Mouse (Mus musculus) midbrain, embryonic 15.5 days (tissue): ENCODE results near the gene Rnase10. TPM values are rescaled to one million over a fixed set of nuclear protein-coding genes. Genes with fewer than 3 reads are reported as not detected.

Source experiments
- ATAC-seq: fragments of 200-750 bp; cut with Nextera tagmentation; replicated peaks from 2 replicates; pipeline ENCODE4 v1.8.0; 2017; ENCODE audit warnings: moderate TSS enrichment
- H3K27ac ChIP-seq: fragments of 300-500 bp; sonication (generic); 2 replicates; pipeline ENCODE4 v1.5.1; 2015; ENCODE audit warnings: mild to moderate bottlenecking, inconsistent platforms
- H3K27me3 ChIP-seq: fragments of 300-500 bp; sonication (generic); replicated peaks from 2 replicates; pipeline ENCODE4 v1.6.1; 2015; ENCODE audit warnings: inconsistent platforms
- H3K36me3 ChIP-seq: fragments of 300-500 bp; sonication (generic); replicated peaks from 2 replicates; pipeline ENCODE4 v1.6.1; 2015; ENCODE audit warnings: inconsistent platforms
- H3K4me1 ChIP-seq: fragments of 300-500 bp; sonication (generic); 2 replicates; pipeline ENCODE4 v1.6.1; 2015; ENCODE audit warnings: inconsistent platforms
- H3K4me2 ChIP-seq: fragments of 300-500 bp; sonication (generic); 2 replicates; pipeline ENCODE4 v1.6.1; 2015; ENCODE audit warnings: inconsistent platforms, mild to moderate bottlenecking, moderate library complexity
- H3K4me3 ChIP-seq: fragments of 300-500 bp; sonication (generic); 2 replicates; pipeline ENCODE4 v1.5.1; 2015; ENCODE audit warnings: mild to moderate bottlenecking, inconsistent platforms
- H3K9ac ChIP-seq: fragments of 300-500 bp; sonication (generic); 2 replicates; pipeline ENCODE4 v1.6.1; 2015; ENCODE audit warnings: mild to moderate bottlenecking, inconsistent platforms
- H3K9me3 ChIP-seq: fragments of 300-500 bp; sonication (generic); 2 replicates; pipeline ENCODE4 v1.6.1; 2016; ENCODE audit warnings: inconsistent platforms
- WGBS: fragments of 180-500 bp; shearing (Covaris S2); methylation state at CpG from one replicate; pipeline ENCODE4 v1.1.7; 2015; ENCODE audit warnings: mixed read lengths; 5-methylcytosine and 5-hydroxymethylcytosine counted together
- polyA plus RNA-seq: library from polyadenylated mRNA; unstranded; fragments of >200 nt; fragmentation: Nextera tagmentation; extraction: Ambion mirVana; gene quantifications from 2 replicates; pipeline ENCODE4 v1.2.1, GENCODE M21; 2015

Rnase10 gene
- polyA plus RNA-seq, 1 experiment from 2014 or later, result not detected

- Histone ChIP-seq H3K9me3 (no peaks in the 10 kb centered on the region), H3K36me3 (no peaks in the 10 kb centered on the region), H3K27me3 (no peaks in the 10 kb centered on the region), H3K4me3 (no peak overlapping the region), H3K4me2 (no peak overlapping the region), H3K4me1 (no peaks in the 10 kb centered on the region), H3K9ac (no peak overlapping the region), H3K27ac (no peak overlapping the region)
- 80% methylated on average over 1 of the region's 1 CpGs for WGBS
- no peak for ATAC-seq
Measured at GRCm38 (mm10) chr14:51024820-51025219, 17.3 kb downstream of the Rnase10 start.

- Histone ChIP-seq H3K36me3 (no peaks in the 10 kb centered on the region), H3K9me3 (no peaks in the 10 kb centered on the region), H3K9ac (no peak overlapping the region), H3K27me3 (no peaks in the 10 kb centered on the region), H3K4me1 (no peaks in the 10 kb centered on the region), H3K27ac (no peak overlapping the region), H3K4me3 (no peak overlapping the region), H3K4me2 (no peak overlapping the region)
- 38% methylated on average over 5 of the region's 5 CpGs for WGBS
- ATAC-seq, result peak; percentile 50; the same call in 1 of the 2 replicates
Measured at GRCm38 (mm10) chr14:51026391-51027133, 19.0 kb downstream of the Rnase10 start.

GRCm38 (mm10) chr14:51027387-51028155, 20.0 kb downstream of the Rnase10 start:
- WGBS, result 61% methylated on average over 3 of the region's 3 CpGs
- Histone ChIP-seq H3K9ac (no peak overlapping the region), H3K9me3 (no peaks in the 10 kb centered on the region), H3K4me2 (no peak overlapping the region), H3K4me1 (no peaks in the 10 kb centered on the region), H3K27me3 (no peaks in the 10 kb centered on the region), H3K27ac (no peak overlapping the region), H3K36me3 (no peaks in the 10 kb centered on the region), H3K4me3 (no peak overlapping the region)
- no peak for ATAC-seq

DNA sequence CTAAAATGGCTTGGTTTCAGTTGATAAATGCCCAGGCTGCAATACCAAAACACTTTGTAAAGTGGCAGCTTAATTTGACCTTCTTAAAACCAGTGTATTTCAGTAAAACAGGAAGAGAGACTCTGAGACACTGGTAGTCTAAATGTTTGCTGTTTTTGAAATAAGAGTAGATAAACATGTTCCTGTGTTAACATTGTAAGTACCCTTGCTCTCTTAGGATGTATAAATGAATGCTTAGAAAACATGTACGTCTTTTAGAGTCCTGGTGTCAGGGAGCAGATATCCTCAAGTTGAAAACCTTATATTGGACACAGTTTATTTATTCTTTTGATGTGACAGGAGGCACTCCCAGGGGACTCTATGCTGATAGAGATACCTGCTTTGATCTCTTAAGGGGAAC, 27.7 kb downstream of the Rnase10 start:
- no peaks in the 10 kb centered on the region for H3K27me3 ChIP-seq
- H3K9me3 ChIP-seq, result no peaks in the 10 kb centered on the region
- H3K9ac ChIP-seq, result no peak overlapping the region
- no peak overlapping the region for H3K27ac ChIP-seq
- no peak for ATAC-seq
- no peak overlapping the region for H3K4me2 ChIP-seq
- H3K36me3 ChIP-seq, result no peaks in the 10 kb centered on the region
- WGBS, result 22% methylated on average over 1 of the region's 1 CpGs
- no peak overlapping the region for H3K4me3 ChIP-seq
- no peaks in the 10 kb centered on the region for H3K4me1 ChIP-seq

DNA sequence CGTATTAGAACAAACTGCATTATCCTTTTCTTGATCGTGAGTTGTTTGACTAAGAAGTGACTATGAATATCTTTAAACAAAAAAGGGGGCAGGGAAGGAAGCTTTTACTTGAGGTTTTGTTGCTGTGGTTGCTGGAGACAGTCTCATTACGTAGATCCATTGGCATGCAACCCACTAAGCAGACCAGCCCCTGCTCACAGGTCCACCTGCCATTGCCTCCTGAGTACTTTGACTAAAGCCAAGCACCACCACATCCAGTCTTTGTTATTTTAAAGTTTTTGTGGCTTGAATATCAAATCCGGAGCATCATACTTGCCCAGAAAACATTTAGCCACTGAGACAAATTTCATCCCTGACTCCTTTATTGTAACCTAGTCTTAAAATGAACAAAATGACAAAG, 28.7 kb downstream of the Rnase10 start:
- 60% methylated on average over 4 of the region's 4 CpGs for WGBS
- Histone ChIP-seq H3K4me2 (no peak overlapping the region), H3K27me3 (no peaks in the 10 kb centered on the region), H3K4me1 (no peaks in the 10 kb centered on the region), H3K27ac (no peak overlapping the region), H3K9me3 (no peaks in the 10 kb centered on the region), H3K4me3 (no peak overlapping the region), H3K36me3 (no peaks in the 10 kb centered on the region), H3K9ac (no peak overlapping the region)
- no peak for ATAC-seq

DNA sequence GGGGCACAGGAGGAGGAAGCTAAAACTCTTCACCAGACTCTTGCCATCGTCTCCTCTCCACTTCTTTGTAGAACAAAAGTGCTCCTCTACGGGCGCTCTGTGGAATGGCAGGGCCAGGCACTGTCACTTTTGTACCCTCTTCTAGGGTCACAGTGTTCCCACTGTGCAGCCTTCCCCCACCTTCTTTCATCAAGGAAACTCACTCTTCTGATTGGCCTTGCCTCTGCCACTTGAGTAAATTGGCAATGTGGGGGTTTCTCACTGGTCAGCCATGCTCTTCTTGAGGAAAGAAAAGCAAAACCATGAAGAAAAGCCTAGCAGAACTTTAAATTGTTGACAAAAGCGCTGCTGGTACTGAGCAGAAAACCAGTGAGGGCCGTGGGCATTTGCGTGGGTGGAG, 34.2 kb downstream of the Rnase10 start, which contains the start of gene Rnase9:
Gene Rnase9, minus strand, starts transcription at position 101 of the 400 bp plus-strand sequence.
- no peak within 1 kb of the TSS for H3K27ac ChIP-seq
- no peak within 1 kb of the TSS for H3K4me2 ChIP-seq
- H3K27me3 ChIP-seq, result no peaks in the 10 kb centered on the region
- H3K9ac ChIP-seq, result no peak within 1 kb of the TSS
- H3K4me3 ChIP-seq, result no peak within 1 kb of the TSS
- 66% methylated on average over 6 of the region's 6 CpGs for WGBS
- H3K36me3 ChIP-seq, result no peaks in the 10 kb centered on the region
- H3K9me3 ChIP-seq, result no peaks in the 10 kb centered on the region
- ATAC-seq, result no peak
- H3K4me1 ChIP-seq, result no peaks in the 10 kb centered on the region

DNA sequence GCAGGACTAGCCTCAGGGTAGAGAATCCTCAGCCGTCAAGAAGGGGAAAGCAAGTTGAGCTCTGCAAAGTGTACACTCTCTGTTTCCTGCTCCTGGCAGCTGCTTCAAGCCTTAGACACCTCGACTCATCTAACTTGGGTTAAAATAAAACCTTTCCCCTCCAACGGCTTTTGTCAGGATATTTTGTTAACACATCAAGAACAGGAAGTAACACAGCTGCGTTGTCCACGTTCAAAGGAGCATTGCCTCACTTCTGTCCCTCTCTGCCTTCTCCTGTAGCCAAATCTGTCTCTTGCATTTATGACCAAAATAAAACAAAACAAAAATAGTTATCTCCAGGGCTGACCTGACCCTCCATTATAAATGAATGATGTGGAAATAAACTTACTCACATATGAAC, 40.3 kb downstream of the Rnase10 start:
- H3K9ac ChIP-seq, result no peak overlapping the region
- no peak overlapping the region for H3K4me3 ChIP-seq
- H3K27me3 ChIP-seq, result no peaks in the 10 kb centered on the region
- no peaks in the 10 kb centered on the region for H3K4me1 ChIP-seq
- H3K9me3 ChIP-seq, result no peaks in the 10 kb centered on the region
- H3K27ac ChIP-seq, result no peak overlapping the region
- no peak for ATAC-seq
- 70% methylated on average over 5 of the region's 5 CpGs for WGBS
- H3K36me3 ChIP-seq, result no peaks in the 10 kb centered on the region
- H3K4me2 ChIP-seq, result no peak overlapping the region

- no peak within 1 kb of the TSS for H3K4me2 ChIP-seq
- no peaks in the 10 kb centered on the region for H3K4me1 ChIP-seq
- no peak within 1 kb of the TSS for H3K27ac ChIP-seq
- no peaks in the 10 kb centered on the region for H3K36me3 ChIP-seq
- no peak for ATAC-seq
- no peak within 1 kb of the TSS for H3K9ac ChIP-seq
- H3K4me3 ChIP-seq, result no peak within 1 kb of the TSS
- 93% methylated on average over 2 of the region's 2 CpGs for WGBS
- H3K27me3 ChIP-seq, result no peaks in the 10 kb centered on the region
- no peaks in the 10 kb centered on the region for H3K9me3 ChIP-seq
Measured at GRCm38 (mm10) chr14:51050063-51050462, 42.5 kb downstream of the Rnase10 start, which contains the start of gene Rnase11. Gene Rnase11 (minus strand): TSS chr14:51050163.

GRCm38 (mm10) chr14:51051941-51052340, 44.4 kb downstream of the Rnase10 start:
- Histone ChIP-seq H3K27me3 (no peaks in the 10 kb centered on the region), H3K4me3 (no peak overlapping the region), H3K4me1 (no peaks in the 10 kb centered on the region), H3K4me2 (no peak overlapping the region), H3K27ac (no peak overlapping the region), H3K9ac (no peak overlapping the region), H3K36me3 (no peaks in the 10 kb centered on the region), H3K9me3 (no peaks in the 10 kb centered on the region)
- ATAC-seq, result no peak
- 76% methylated on average over 5 of the region's 5 CpGs for WGBS

DNA sequence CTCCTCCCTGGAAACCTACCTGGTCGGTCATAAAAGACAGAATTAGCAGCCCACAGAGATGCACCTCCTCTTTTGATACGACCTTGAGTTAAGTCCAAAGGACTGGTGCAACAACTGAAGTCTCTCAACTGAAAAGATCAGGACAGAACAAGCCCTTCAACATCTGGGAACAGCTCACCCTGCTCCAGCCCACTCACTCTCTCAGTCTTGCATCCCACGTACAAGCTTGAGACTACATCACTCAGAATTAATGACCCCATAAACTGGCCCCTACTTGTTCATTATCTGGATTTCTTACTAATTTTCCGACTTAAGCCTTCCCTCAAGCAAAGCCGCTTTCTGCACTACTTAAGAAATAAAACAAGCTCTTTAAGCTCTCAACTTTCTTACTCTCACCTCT, 45.6 kb downstream of the Rnase10 start:
- no peaks in the 10 kb centered on the region for H3K9me3 ChIP-seq
- no peak overlapping the region for H3K9ac ChIP-seq
- H3K4me2 ChIP-seq, result no peak overlapping the region
- H3K4me1 ChIP-seq, result no peaks in the 10 kb centered on the region
- no peaks in the 10 kb centered on the region for H3K36me3 ChIP-seq
- 54% methylated on average over 5 of the region's 5 CpGs for WGBS
- H3K27me3 ChIP-seq, result no peaks in the 10 kb centered on the region
- no peak overlapping the region for H3K4me3 ChIP-seq
- H3K27ac ChIP-seq, result no peak overlapping the region
- ATAC-seq, result no peak

GRCm38 (mm10) chr14:51054243-51055237, 47.0 kb downstream of the Rnase10 start:
- no peaks in the 10 kb centered on the region for H3K9me3 ChIP-seq
- H3K9ac ChIP-seq, result no peak overlapping the region
- H3K4me3 ChIP-seq, result no peak overlapping the region
- 19% methylated on average over 13 of the region's 13 CpGs for WGBS
- no peak overlapping the region for H3K4me2 ChIP-seq
- H3K36me3 ChIP-seq, result no peaks in the 10 kb centered on the region
- ATAC-seq, result no peak
- no peaks in the 10 kb centered on the region for H3K4me1 ChIP-seq
- no peaks in the 10 kb centered on the region for H3K27me3 ChIP-seq
- no peak overlapping the region for H3K27ac ChIP-seq

DNA sequence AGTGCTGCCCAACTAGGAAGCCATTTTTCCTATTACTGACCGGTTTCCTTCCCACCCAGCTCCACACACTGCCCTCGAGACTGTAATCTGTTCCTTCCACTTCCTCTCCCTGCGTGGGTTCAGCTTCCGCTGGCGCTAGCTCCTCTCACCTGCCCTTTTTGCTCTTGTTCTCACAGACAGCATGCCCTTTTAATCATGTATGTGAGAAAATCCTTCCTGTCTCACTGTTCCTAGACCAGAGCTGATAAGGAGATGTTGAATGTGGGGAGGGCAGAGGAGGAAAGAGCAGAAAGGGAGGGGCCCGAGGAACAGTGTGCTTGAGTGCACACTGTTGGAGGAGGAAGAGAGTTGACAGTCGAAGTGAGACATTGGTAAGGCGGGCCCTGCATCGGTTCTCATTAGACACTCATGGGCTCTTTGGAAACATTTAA, 49.9 kb downstream of the Rnase10 start, which contains the start of gene Rnase12:
Gene Rnase12, minus strand, starts transcription at position 261 of the 431 bp plus-strand sequence.
- Histone ChIP-seq H3K4me3 (no peak within 1 kb of the TSS), H3K36me3 (no peaks in the 10 kb centered on the region), H3K27ac (no peak within 1 kb of the TSS), H3K4me1 (0 out of 2 replicates have a peak, but pooled peaks cover 6% of the 10 kb centered on the region), H3K4me2 (no peak within 1 kb of the TSS), H3K27me3 (no peaks in the 10 kb centered on the region), H3K9ac (no peak within 1 kb of the TSS), H3K9me3 (no peaks in the 10 kb centered on the region)
- no peak for ATAC-seq
- WGBS, result 73% methylated on average over 9 of the region's 9 CpGs
